Mouse (Mus musculus) CD4-positive, CD25-positive, alpha-beta regulatory T cell, adult 2 months (primary cell): ENCODE measurements around the gene Rbbp7.

ENCODE experiments used
- DNase-seq: peaks from one replicate; pipeline ENCODE4 v3.0.0-alpha.2; 2012; ENCODE audit warnings: low read depth, low spot score

Rbbp7 gene

GRCm38 (mm10) chrX:162828016-162828415, 67.8 kb downstream of the Rbbp7 start:
- no peak for DNase-seq
